Mouse (Mus musculus) left cerebral cortex, adult 18-20 months (tissue): Measurements from ENCODE around the gene Phykpl. TPM values are rescaled to one million over a fixed set of nuclear protein-coding genes. Genes with fewer than 3 reads are reported as not detected.

Experiments used
- DNase-seq, 2 experiments: peaks; one replicate each; pipeline ENCODE4 v3.0.0; 2021 to 2022; ENCODE audit warnings: low spot score in 2 of 2, mixed read lengths in 1 of 2
- long read RNA-seq, 2 experiments: library from polyadenylated mRNA; stranded (forward); transcript quantifications; one replicate each; pipeline ENCODE4 v2.0.0; 2021
- total RNA-seq, 2 experiments: library from RNA; stranded (reverse); gene quantifications; 2 replicates each; pipeline ENCODE4 v1.2.3; 2021

The Phykpl gene
- 1 to 10 TPM; 6.7 to 7.1 TPM for total RNA-seq
- long read RNA-seq, experiment 1, partial matches to known transcripts = 1 of 4 reads
- long read RNA-seq, experiment 1, other reads (novel, unspliced or antisense) = 3 of 4 reads
- long read RNA-seq, experiment 2, partial matches to known transcripts = 0 of 2 reads
- long read RNA-seq, experiment 2, other reads (novel, unspliced or antisense) = 0 of 2 reads

DNA sequence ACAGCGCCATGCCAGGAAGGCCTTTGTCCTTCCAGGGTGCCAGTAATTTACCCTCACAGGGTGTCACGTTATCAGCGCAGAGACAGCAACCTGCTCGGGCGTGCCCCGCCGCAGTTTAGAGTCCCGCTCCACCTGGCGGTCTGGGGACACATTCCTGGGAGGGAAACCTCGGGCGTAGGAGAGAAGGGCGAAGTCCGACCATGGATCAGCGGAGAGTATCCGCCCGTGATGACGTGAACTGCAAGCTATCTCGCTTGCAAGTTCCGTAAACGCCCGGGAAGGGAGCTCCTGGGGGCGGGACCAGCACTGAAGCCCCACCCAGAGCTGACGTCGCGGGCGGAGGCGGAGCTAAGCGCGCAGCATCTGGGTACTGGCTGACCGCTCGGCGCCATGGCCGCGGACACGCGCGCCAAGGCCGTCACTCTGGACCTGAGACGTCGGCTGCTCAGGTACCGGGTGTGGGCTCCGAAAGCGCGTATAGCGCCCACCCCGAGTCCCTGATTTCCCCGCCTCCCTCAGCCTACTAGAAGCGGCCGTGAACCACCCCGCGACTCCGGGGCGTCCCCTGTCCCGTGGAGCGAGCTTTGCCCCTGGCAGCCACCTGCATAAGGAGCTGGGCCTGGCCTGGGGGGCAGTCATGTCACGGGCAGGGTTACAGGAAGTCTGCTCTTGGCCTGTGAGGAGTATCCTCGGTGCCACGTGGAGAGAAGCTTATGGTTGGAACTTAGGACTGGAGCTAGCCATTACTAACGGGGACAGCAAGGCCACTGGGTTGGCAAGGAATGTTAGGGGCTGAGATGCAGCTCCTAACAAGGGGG is at the start of gene Phykpl:
Gene Phykpl (plus strand): TSS at position 327 of the 818 bp plus-strand sequence.
- DNase-seq = peak; percentile 95 to 96

DNA sequence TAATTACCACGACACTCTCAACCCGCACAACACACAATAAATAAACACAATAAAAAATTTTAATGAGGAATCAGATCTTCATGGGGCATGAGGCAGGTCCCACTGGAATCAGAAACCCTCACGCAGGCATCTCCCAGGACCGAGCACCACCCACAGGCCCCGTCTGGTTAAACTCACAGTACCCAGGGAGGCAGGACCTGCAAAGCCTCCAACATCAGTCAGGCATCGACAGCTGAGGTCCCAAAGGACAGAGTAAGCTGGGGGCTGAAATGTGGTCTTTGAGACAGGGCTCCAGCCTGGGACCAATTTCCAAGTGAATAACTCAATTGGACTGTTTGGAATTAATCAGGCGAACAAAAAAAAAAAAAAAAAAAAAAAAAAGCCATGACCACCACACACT is 46.2 kb upstream of the Phykpl start:
- DNase-seq = no peak

GRCm38 (mm10) chr11:51538919-51539758 is 45.4 kb upstream of the Phykpl start:
- peak in 1 of 2 experiments; percentile 7 for DNase-seq

DNA sequence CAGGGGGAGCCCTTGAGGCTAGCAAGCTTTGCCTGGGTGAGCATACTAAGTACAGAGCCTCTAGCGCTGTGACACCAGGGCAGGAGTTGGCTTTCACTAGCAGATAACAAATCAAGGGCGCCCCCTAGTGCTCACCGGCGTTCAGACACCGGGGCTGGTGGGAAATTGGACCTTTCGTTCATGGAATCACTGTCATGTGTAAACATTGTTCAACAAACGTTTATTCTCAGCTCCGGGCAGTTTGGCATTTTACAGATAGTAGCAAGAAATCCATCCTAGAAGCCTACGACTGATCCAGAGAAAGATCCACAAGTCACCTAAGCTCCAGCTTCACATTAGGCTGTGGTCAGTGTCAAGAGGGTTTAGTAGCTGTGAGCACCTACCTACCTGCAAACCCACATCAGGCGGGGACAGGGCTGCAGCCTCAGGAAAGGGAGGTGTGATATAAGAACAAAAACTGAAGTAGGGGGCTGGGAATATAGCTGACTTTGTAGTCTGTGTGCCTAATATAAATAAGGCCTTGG is 44.7 kb upstream of the Phykpl start:
- DNase-seq = peak; percentile 93 to 99

DNA sequence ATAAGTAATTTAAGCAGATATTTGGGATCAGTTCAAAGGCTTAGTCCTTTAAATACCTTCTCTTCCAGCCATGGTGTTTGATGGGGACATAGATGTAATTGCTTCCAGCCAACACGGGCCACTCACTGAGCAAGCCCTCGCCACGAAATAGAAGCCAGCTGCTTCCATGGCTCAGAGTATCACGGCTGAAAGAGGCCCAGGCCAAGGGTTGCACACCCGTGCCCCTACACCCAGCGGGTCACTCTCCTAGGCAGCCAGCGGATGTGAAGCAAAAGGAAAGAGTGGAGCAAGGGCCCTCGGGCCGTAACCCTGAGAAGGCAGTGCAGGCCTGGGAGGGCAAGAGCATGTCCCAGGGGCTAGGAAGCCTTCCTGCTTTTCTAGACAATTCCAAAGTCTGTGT is 42.1 kb upstream of the Phykpl start:
- no peak for DNase-seq

DNA sequence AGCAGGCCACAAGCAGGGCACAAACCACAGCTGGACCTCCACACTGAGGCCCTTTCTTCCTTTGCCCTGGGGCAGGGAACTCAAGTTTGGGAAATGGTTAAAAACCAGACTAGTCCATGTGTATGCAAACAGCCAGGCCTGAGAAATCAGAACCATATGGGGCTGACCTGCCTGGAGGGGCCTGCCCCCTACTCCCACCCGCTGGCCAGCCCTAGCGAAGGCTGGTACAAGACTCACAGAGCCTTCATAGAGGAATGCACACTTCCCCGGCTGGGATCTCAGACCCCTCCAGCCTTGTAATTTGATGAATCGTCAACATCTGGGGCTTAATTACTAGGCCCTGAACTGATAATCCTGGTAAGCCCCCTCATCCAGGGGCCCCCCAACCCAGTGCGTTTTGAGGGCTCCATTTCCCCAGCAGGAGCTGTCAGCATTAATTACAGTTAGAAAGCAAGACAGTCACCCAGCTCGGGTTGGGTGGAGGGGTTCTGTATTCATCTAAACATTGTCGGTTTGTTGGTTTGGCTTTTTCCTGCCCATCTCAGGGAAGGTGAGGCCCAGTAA is 41.0 kb upstream of the Phykpl start:
- DNase-seq = no peak

DNA sequence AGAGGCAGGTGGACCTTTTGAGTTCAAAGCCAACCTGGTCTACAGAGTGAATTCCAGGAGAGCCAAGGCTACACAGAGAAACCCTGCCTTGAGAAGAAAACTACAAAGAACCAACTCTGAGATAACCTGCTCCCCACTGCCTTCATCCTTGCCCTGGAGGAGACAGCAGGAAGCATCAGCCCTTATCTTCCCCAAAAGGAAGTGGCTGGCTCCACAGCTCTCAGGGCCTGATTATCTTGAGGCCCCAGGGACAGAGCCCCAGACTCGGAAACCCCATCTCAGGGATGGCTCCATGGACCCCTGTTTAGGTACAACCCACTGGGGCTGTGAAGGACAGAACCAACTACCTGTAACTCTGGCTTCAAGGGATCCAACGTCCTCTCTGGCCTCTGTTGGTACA is 40.1 kb upstream of the Phykpl start:
- no peak for DNase-seq

DNA sequence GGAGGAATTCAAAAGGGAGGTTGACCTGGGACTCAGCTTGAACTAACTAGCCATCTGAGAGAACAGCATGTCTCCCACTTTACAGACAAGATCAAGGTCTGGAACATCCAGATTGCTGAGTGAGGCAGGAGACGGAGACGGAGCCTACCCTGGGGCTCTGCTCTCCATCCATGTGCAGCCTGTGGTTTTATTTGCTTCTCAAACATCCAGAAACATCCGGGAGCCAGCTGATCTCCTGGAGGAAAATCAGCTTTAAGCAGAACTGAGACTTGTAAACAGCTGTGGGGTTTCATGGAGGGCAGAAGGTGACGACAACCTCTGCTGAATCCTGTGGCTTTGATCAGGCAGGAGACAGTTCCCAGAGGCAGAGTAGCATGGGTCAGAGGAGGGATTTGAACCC is 38.7 kb upstream of the Phykpl start:
- no peak for DNase-seq

GRCm38 (mm10) chr11:51551253-51551652 is 33.3 kb upstream of the Phykpl start:
- DNase-seq = no peak

DNA sequence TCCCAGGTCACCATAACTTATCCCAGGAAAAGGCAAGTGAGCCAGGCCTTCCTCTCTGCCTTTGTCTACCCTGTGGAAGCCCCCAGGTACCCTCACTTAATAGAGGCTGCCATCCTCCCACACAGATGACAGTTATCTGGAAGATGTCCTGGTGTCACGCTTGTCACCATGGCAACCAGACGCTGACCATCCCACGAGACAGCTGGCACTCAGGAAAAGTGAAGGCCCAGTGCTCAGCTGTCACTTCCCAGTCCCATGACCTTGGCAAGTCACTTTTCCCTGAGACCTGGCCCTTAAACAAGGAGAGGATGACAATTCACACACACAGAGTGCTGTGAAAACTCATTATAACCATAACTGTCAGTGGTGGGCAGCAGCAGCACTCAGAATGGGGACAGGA is 32.5 kb upstream of the Phykpl start:
- no peak for DNase-seq

- no peak for DNase-seq
Measured at GRCm38 (mm10) chr11:51554590-51554989, 30.0 kb upstream of the Phykpl start.

GRCm38 (mm10) chr11:51555066-51555465 is 29.5 kb upstream of the Phykpl start:
- no peak for DNase-seq

- DNase-seq = no peak
Measured at GRCm38 (mm10) chr11:51563276-51563675, 21.3 kb upstream of the Phykpl start.

GRCm38 (mm10) chr11:51565062-51565461 is 19.5 kb upstream of the Phykpl start:
- DNase-seq = no peak

DNA sequence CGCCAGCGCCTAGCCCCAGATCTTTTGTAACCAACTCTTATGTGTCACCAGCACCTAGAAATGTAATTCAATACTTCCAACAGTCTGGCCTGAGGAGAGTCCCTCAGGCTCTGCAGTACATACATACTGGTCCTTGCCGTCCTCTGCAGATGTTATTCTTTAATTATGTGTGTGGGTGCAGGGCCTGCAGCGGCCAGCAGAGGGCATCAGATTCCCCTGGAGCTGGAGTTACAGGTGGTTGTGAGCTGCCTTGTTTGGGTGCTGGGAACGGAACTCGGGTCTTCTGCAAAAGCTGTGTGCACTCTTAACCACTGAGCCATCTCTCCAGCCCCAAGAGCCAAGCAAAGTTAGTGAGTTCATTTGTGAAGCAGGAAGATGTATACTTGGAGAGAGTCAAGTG is 18.6 kb upstream of the Phykpl start:
- DNase-seq = no peak

DNA sequence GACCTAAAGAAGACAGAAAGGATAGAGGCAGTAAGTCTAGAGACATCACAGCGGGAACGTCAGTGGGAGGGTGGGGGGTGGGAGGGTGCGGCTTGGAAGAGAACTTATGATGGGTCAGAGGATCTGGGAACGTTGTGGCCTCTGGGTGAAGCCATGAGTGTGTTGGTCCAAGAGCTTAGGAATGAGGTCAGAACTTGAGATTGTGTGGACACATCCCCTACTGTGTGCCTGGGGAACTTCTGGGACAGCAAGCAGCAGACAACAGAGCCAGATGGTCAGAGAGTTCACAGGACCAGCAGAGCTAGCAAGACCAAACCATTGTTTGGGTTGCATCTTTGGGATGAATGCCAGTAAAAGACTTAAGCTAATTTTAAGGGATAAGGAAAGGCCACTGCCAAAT is 15.8 kb upstream of the Phykpl start:
- DNase-seq = no peak

DNA sequence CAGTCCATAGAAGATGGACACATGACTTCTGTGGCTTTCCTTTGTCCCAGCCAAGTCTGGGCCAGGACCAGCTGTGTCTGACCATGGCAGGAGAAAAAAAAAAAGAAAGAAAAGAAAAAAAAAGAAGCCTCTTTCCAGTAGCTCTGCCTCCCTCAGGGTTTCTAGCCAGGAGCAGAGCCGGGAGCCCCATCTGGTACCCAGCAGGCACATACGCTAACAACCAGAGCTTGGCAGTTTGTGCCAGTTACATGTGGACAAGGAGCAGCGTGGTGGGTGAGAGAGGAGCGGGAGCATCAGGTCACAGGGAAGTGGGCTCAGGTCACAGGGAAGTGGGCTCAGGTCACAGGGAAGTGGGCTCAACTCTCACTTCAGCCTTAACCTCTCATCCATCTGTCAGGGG is 8.1 kb upstream of the Phykpl start:
- DNase-seq = no peak

DNA sequence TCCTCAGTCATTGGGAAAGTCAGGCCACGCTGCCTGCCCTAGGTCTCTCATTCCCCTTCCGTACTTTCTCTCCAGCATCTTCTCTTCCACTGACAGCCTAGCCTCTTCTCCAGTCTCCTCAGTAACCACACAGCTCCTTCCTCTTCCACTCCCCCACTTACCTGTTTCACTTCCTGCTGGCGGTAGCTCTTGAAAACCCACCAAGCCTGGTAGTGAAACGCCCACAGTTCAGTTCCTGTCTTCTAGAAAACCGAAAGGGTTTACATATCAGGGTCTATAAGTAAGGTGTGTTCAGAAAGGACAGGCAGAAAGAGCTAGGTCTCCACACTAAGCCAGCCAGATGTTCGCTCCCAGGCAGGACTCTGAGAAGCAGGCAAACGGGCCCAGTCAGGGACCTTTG is 7.0 kb upstream of the Phykpl start:
- no peak for DNase-seq

DNA sequence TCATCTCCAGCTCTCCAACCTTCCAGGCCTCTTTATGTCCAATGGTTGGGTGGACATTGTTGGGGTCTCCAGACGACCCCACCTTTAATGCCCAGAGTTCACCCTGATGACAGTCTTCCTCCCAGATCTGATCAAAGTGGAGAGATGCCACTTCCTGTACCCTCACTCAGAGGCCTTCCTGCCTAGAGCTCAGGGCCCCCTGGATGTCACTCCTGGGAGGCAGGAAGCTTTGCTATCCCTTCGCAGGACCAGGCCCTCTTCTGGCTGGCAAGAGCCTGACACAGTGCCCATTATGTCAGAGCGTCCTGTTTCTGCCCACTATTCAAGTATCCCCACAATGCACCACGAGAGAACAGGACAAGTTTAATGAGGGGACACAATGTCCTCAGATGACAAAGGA is 5.5 kb upstream of the Phykpl start:
- DNase-seq = no peak

DNA sequence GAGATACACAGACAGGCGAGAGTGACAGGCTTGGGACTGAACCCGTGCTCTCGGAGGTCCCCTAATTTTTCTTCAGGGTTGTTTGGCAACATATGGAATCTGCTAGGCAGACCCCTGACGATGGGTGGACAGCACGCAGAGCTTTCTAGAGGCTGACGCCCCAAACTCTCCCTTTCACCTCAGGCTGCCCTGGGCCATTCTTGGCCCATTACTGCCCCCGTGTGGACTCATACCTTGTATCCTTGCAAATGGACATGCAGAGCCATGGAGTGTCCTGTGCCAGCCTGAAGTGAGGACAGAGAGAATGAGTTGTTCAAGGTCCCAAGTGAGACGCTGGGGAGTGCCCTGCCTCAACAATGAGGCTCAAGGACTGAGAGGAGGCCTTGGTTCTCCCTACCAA is 1.8 kb upstream of the Phykpl start:
- DNase-seq = peak; percentile 42 to 67

DNA sequence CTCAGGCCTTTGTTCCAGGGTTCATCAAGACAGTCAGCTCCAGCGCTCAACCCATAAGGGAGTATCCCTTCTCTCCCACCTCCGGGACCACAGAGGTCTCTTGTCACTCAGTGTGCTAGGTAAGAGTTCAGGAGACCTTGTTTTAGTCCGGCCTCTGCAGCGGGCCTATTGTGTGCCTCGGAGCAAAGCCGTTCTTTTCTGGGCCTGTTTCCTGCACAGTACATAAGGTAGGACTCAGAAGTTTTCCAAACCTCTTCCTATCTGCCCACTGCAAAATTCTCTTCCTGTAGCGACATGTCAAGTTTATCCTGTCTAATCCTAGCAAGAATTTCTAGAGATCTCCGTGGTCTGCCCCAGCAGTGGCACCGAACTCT is 513 bp upstream of the Phykpl start:
- peak in 1 of 2 experiments; percentile 24 for DNase-seq
